Mouse (Mus musculus) embryonic stem cell, embryonic (primary cell): ENCODE measurements at regions not wholly inside any gene's neighbourhood (a gene's known extent, or its start where the extent isn't known, plus 50 kb on each side); places are given as distances from the start of the nearest gene placed in this dataset.

Experiments used
- CTCF ChIA-PET, 4 experiments: fragments of 300-600 bp in 2 of 4; fragments of 350-600 bp in 2 of 4; sonication (Branson Sonifier 250); formaldehyde crosslinking; loops; one replicate each; lab custom pipeline; 2022; ENCODE audit warnings: inconsistent platforms in 2 of 4; lab: Charles Lee
- POLR2A ChIA-PET, 4 experiments: fragments of 300-600 bp in 2 of 4; fragments of 350-600 bp in 2 of 4; sonication (Branson Sonifier 250); formaldehyde crosslinking; loops; one replicate each; lab custom pipeline; 2022; ENCODE audit warnings: antibody characterized with exemption in 4 of 4, inconsistent platforms in 1 of 4; lab: Charles Lee

DNA sequence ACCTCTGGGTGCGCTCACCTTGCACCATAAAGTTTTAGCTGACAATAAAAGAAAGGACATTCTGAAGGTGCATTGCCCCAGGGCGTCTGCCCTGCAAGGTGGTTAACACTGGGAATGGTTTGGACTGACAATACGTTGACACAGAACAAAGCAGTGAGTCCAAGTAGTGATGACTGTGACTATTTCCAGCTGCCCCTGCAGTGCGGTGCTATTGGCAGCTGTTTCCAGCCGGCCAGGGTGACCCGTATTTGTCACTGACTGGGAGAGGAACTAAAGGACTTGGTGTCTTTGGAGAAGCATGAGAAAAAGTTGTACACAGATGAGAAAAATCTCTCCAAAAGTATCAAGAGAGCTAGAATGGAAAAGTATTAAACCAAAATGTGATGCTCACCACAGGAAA, 52.0 kb upstream of the Vtcn1 start:
- POLR2A ChIA-PET = interaction anchor here in 1 of 4 experiments (0.7 kb wide), 1 partner anchor 134 kb away, joined by 3 read pairs; no protein-coding TSS in a partner anchor

DNA sequence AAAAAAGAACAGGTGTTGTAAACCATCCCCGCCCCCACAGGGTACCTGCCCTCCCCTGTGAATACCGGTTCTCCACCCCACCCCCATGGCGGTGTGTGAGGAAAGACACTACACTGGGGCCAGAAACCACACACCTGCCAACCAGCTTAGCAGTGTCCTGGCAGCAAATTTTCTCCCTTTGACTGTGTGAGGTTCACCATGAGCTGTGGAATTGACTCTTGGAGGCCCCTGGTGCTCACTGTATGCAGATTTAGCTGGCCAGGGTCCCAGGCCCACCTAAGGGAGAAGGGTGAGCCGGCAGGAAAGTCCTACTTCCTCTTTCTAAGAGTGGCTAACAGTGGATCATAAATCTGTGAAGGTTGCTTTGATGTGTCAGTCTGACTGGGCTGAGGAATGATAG, 53.9 kb upstream of the Vtcn1 start:
- ChIA-PET POLR2A (no interaction called here), CTCF (no interaction called here)

More for the DNA sequence above, 52.0 kb upstream of the Vtcn1 start:
- CTCF ChIA-PET = interaction anchor here in 2 of 4 experiments (0.6 to 0.9 kb wide), 2 partner anchors 46 to 138 kb away, joined by 3 read pairs; no protein-coding TSS in a partner anchor

GRCm38 (mm10) chr3:100770841-100771240, 54.4 kb upstream of the Vtcn1 start:
- POLR2A ChIA-PET = no interaction called here
- CTCF ChIA-PET = no interaction called here

DNA sequence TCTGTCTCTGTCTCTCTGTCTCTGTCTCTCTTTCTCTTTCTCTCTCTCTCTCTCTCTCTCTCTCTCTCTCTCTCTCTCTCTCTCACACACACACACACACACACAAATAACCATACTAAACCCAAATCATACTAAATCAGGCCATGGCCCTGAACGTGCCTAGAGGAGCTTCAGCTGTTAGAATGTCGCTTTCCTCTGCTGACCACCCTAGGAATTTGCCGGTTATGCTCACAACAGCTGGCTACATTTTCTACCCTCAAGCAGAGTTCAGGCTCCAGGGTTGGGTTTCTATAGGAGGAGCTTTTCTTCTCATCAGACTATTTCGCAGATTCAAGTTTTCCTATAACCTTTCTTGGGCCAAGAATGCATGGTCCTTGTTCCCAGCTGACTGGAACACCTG, 56.1 kb upstream of the Vtcn1 start:
- POLR2A ChIA-PET = interaction anchor here in 1 of 4 experiments (1.2 kb wide), 1 partner anchor 25 kb away, joined by 3 read pairs; no protein-coding TSS in a partner anchor
- CTCF ChIA-PET = interaction anchor here (0.7 to 2.3 kb wide), 10 partner anchors 138 to 238 kb away, joined by 3 to 17 read pairs (median 4); no protein-coding TSS in a partner anchor

DNA sequence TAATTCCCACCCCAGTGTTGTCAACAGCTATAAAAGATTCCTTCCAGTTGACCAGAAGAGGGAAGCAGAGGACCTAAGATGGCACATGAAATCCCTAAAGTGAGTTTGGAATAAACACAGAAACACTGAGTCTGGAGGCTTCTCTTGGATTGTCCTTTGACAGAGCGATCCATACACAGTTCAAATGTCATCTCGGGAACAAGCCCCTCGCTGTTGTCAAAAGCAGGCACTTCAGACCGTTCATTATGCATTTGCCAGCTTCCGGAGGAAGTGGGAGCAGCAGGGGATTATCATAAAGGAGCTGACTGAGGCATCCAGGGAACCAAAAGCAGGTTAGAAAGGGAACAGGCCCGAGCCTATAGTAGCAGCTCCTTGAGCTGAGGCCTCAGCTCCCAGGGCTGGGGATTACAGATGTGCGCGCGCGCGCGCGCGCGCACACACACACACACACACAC, 57.1 kb upstream of the Vtcn1 start:
- CTCF ChIA-PET = interaction anchor here (0.6 to 2.3 kb wide), 28 partner anchors 9 to 1316 kb away, joined by 3 to 17 read pairs (median 4); partner anchors contain the start of gene Trim45 (in 3 of the 4)
- POLR2A ChIA-PET = interaction anchor here in 1 of 4 experiments (0.7 to 1.2 kb wide), 2 partner anchors 12 to 24 kb away, joined by 3 read pairs; no protein-coding TSS in a partner anchor

- ChIA-PET POLR2A (interaction anchor here in 1 of 4 experiments (1.4 kb wide), 1 partner anchor 157 kb away, joined by 3 read pairs; the partner anchor contains the start of gene Trim45), CTCF (no interaction called here)
Measured at GRCm38 (mm10) chr3:100765323-100765722, 59.9 kb upstream of the Vtcn1 start.

DNA sequence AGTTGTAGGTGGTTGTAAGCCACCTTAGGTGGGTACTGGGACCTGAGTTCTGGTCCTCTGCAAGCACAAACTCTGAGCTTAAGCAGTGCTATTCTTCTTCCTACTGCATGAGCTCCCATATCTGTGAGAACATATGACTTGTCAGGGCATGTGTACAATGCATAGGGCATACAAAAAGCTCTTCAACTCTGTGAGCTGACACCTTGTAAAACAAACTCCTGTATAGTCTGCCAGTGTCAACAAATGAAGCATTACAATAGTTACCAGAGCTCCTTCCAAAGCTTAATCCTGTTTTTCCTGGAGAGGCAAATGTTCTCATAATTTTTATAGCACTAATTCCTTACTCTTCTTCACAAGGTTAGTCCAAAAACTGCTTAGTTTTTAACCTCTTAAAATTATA, 62.4 kb upstream of the Vtcn1 start:
- CTCF ChIA-PET = no interaction called here
- POLR2A ChIA-PET = no interaction called here

DNA sequence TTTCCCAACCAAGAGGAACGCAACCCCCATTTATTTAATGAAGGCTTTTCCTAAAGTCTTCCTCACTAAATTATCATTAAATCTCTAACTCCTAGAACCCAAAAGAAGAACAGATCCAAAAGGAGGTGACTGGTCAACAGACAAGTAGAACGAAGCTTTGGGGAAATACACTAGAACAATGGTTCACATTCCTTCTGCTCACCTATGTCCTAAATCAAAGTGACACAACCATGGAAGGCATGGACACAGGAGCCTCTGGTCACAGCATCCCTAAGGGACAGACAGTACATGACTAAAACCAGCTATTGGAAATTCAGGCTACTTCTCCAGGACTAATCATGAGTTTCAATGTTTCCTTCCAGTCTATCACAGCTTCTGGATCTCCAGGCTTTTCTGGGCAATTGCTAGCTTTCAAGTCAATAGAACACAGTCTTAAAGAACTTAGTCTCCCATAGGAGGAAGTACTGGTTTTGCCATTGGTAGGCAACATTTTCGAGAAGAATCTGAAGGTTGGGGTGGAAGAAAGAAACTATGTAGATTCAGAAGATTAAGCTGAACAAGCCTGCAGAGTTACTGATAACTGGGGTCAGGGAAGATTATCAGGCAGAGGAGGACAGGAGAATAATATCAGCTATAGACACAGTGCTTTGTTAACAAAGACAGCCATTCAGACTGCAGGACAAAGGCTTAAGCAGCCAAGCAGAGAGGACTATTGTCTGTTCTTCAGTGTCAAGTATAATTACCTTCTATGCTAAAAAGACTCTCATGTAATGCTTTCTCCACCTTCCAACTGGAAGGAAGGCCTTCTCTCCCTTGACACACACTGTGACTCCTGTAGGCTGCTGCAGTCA, 65.9 kb upstream of the Vtcn1 start:
- CTCF ChIA-PET = no interaction called here
- POLR2A ChIA-PET = interaction anchor here in 1 of 4 experiments (0.6 kb wide), 1 partner anchor 284 kb away, joined by 4 read pairs; no protein-coding TSS in a partner anchor

DNA sequence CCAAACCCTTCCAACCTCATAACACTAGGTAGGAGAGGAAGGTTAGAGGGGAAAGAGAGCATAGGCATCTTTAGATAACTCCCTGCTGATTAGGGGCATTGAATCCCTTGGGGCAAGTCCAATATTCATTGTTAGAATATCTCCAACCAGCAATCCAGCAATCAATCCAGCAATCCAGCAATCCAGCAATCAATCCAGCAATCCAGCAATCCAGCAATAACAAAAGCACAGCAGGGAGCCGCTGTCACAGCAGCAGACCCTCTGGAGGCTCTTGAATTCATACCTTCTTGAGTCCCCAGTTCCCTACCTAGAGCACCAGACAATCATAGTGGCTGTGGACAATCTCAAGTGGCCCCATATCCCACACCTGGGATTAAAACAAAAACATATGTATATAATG, 69.4 kb upstream of the Man1a2 start:
- ChIA-PET CTCF (no interaction called here), POLR2A (no interaction called here)

DNA sequence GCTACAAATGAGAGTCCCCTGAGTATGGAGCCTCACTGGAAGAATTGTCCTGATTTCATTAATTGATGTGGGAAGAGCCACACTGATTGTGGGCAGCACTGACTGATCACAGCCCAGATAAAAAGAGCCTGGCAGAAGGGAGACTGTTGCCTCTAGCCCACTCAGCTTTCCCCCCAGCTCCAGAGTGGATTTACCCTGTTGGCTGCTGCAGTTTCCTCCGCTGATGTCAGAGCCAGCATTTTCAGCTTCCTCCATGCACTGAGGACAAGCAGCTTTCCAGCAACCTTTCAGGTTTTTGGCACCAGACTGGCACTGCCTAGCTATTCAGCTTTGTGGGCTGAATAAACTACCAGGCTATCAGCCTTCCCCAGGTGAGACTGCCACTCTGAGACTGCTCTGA, 65.9 kb upstream of the Man1a2 start:
- POLR2A ChIA-PET = no interaction called here
- CTCF ChIA-PET = no interaction called here

GRCm38 (mm10) chr3:100748727-100749126, 63.4 kb upstream of the Man1a2 start:
- ChIA-PET CTCF (interaction anchor here in 1 of 4 experiments (0.6 kb wide), 1 partner anchor 490 kb away, joined by 3 read pairs; no protein-coding TSS in a partner anchor), POLR2A (interaction anchor here in 1 of 4 experiments (1.3 kb wide), 1 partner anchor 28 kb away, joined by 3 read pairs; no protein-coding TSS in a partner anchor)

GRCm38 (mm10) chr3:100748309-100748691, 63.0 kb upstream of the Man1a2 start:
- POLR2A ChIA-PET = no interaction called here
- CTCF ChIA-PET = interaction anchor here in 2 of 4 experiments (0.6 kb wide), 2 partner anchors 224 to 482 kb away, joined by 3 read pairs; no protein-coding TSS in a partner anchor

GRCm38 (mm10) chr3:100747421-100748308, 62.4 kb upstream of the Man1a2 start:
- CTCF ChIA-PET = interaction anchor here in 2 of 4 experiments (0.6 to 0.9 kb wide), 4 partner anchors 169 to 625 kb away, joined by 3 to 4 read pairs (median 3); no protein-coding TSS in a partner anchor
- POLR2A ChIA-PET = interaction anchor here in 1 of 4 experiments (0.6 kb wide), 3 partner anchors 92 to 273 kb away, joined by 3 to 7 read pairs (median 4); no protein-coding TSS in a partner anchor

DNA sequence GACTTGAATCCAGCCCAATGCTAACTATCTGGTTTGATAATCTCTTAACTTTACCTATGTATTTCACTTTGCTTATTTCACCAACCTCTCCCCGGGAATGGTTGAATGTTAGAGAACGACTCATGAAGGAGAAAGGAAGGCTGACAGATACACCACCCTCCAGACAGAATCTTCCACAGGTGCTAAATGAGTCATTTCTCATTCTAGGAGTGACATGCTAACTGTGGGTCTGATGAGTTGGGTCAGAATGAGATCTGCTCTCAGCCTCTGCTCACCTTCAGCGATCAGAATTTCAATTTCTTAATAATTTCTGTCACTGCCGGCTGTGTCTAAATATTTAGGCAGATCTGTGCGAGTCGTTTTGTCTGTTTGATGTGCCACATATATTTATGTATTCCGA, 52.4 kb upstream of the Man1a2 start:
- ChIA-PET POLR2A (no interaction called here), CTCF (no interaction called here)

GRCm38 (mm10) chr3:100736539-100736938, 51.2 kb upstream of the Man1a2 start:
- ChIA-PET POLR2A (no interaction called here), CTCF (no interaction called here)
